Mouse (Mus musculus): ENCODE measurements around the gene Sbf1. TPM values are rescaled to one million over a fixed set of nuclear protein-coding genes. Genes with fewer than 3 reads are reported as not detected.
A peak's percentile ranks its signal among the peaks of the same experiment; 100 is the strongest.

Sbf1 gene
- polyA plus RNA-seq, 1 experiment from 2014 or later: 52.2 TPM

- Histone ChIP-seq H3K36me3 (ENCODE audit: control insufficient read depth, insufficient read depth, low read length) (no peaks in the 10 kb centered on the region), H3K27ac (ENCODE audit: low read depth, low read length) (no peak overlapping the region), H3K27me3 (replicated peaks; ENCODE audit: control insufficient read depth, insufficient read depth, low read length) (no peaks in the 10 kb centered on the region), H3K4me2 (peak overlapping the region; percentile 88), H3K4me1 (replicated peaks; ENCODE audit: control insufficient read depth, insufficient read depth, low read length) (peaks cover 32% of the 10 kb centered on the region), H3K4me3 (ENCODE audit: low read depth, low read length) (peak overlapping the region; percentile 98), H3K9ac (ENCODE audit: low read depth, low read length) (peak overlapping the region; percentile 22; the same call in 1 of the 2 replicates), H3K9me3 (ENCODE audit: control insufficient read depth, low read length) (no peaks in the 10 kb centered on the region)
- ATAC-seq (replicated peaks; ENCODE audit: low FRiP score): no peak
- 75% methylated on average over 4 of the region's 4 CpGs for WGBS
- DNase-seq (ENCODE audit: low spot score): no peak
Observed at GRCm38 (mm10) chr15:89313359-89313758, 1.8 kb downstream of the Sbf1 start.

- Histone ChIP-seq H3K4me3 (ENCODE audit: low read depth, low read length) (no peak overlapping the region), H3K9ac (ENCODE audit: low read depth, low read length) (no peak overlapping the region), H3K27me3 (replicated peaks; ENCODE audit: control insufficient read depth, insufficient read depth, low read length) (no peaks in the 10 kb centered on the region), H3K36me3 (ENCODE audit: control insufficient read depth, insufficient read depth, low read length) (peaks cover 16% of the 10 kb centered on the region), H3K27ac (ENCODE audit: low read depth, low read length) (no peak overlapping the region), H3K9me3 (ENCODE audit: control insufficient read depth, low read length) (no peaks in the 10 kb centered on the region), H3K4me2 (no peak overlapping the region; the same call in 1 of the 2 replicates), H3K4me1 (replicated peaks; ENCODE audit: control insufficient read depth, insufficient read depth, low read length) (peaks cover 34% of the 10 kb centered on the region)
- DNase-seq (ENCODE audit: low spot score) (no peak), ATAC-seq (replicated peaks; ENCODE audit: low FRiP score) (0 out of 2 replicates have a peak, but pooled peaks have one; percentile 12)
- WGBS: 48% methylated on average over 6 of the region's 6 CpGs
Observed at GRCm38 (mm10) chr15:89309962-89310498, 5.1 kb downstream of the Sbf1 start.

- DNase-seq (ENCODE audit: low spot score): no peak
- Histone ChIP-seq H3K9me3 (ENCODE audit: control insufficient read depth, low read length) (no peaks in the 10 kb centered on the region), H3K4me2 (no peak overlapping the region), H3K36me3 (ENCODE audit: control insufficient read depth, insufficient read depth, low read length) (peaks cover 24% of the 10 kb centered on the region), H3K27me3 (replicated peaks; ENCODE audit: control insufficient read depth, insufficient read depth, low read length) (no peaks in the 10 kb centered on the region), H3K27ac (ENCODE audit: low read depth, low read length) (no peak overlapping the region), H3K9ac (ENCODE audit: low read depth, low read length) (no peak overlapping the region), H3K4me3 (ENCODE audit: low read depth, low read length) (no peak overlapping the region), H3K4me1 (replicated peaks; ENCODE audit: control insufficient read depth, insufficient read depth, low read length) (peaks cover 25% of the 10 kb centered on the region)
- 78% methylated on average over 7 of the region's 7 CpGs for WGBS
- ATAC-seq (replicated peaks; ENCODE audit: low FRiP score): no peak
Observed at GRCm38 (mm10) chr15:89308406-89309139, 6.5 kb downstream of the Sbf1 start.

- no peak overlapping the region for H3K9ac ChIP-seq (ENCODE audit: low read depth, low read length)
- H3K4me1 ChIP-seq (replicated peaks; ENCODE audit: control insufficient read depth, insufficient read depth, low read length): peaks cover 18% of the 10 kb centered on the region
- H3K36me3 ChIP-seq (ENCODE audit: control insufficient read depth, insufficient read depth, low read length): peaks cover 31% of the 10 kb centered on the region
- ATAC-seq (replicated peaks; ENCODE audit: low FRiP score): no peak
- no peaks in the 10 kb centered on the region for H3K9me3 ChIP-seq (ENCODE audit: control insufficient read depth, low read length)
- WGBS: 87% methylated on average over 13 of the region's 13 CpGs
- no peak overlapping the region for H3K4me2 ChIP-seq
- H3K27me3 ChIP-seq (replicated peaks; ENCODE audit: control insufficient read depth, insufficient read depth, low read length): no peaks in the 10 kb centered on the region
- H3K27ac ChIP-seq (ENCODE audit: low read depth, low read length): no peak overlapping the region
- no peak for DNase-seq (ENCODE audit: low spot score)
- H3K4me3 ChIP-seq (ENCODE audit: low read depth, low read length): no peak overlapping the region
Observed at GRCm38 (mm10) chr15:89307461-89307860, 7.7 kb downstream of the Sbf1 start.

GRCm38 (mm10) chr15:89305966-89306365, 9.1 kb downstream of the Sbf1 start:
- H3K4me2 ChIP-seq: no peak overlapping the region
- no peak overlapping the region for H3K4me3 ChIP-seq (ENCODE audit: low read depth, low read length)
- no peak overlapping the region for H3K9ac ChIP-seq (ENCODE audit: low read depth, low read length)
- H3K36me3 ChIP-seq (ENCODE audit: control insufficient read depth, insufficient read depth, low read length): peaks cover 41% of the 10 kb centered on the region
- H3K9me3 ChIP-seq (ENCODE audit: control insufficient read depth, low read length): no peaks in the 10 kb centered on the region
- ATAC-seq (replicated peaks; ENCODE audit: low FRiP score): no peak
- 92% methylated on average over 1 of the region's 1 CpGs for WGBS
- H3K27me3 ChIP-seq (replicated peaks; ENCODE audit: control insufficient read depth, insufficient read depth, low read length): no peaks in the 10 kb centered on the region
- peaks cover 18% of the 10 kb centered on the region for H3K4me1 ChIP-seq (replicated peaks; ENCODE audit: control insufficient read depth, insufficient read depth, low read length)
- no peak for DNase-seq (ENCODE audit: low spot score)
- H3K27ac ChIP-seq (ENCODE audit: low read depth, low read length): no peak overlapping the region

GRCm38 (mm10) chr15:89300600-89300999, 14.5 kb downstream of the Sbf1 start:
- Histone ChIP-seq H3K27me3 (replicated peaks; ENCODE audit: control insufficient read depth, insufficient read depth, low read length) (no peaks in the 10 kb centered on the region), H3K4me1 (replicated peaks; ENCODE audit: control insufficient read depth, insufficient read depth, low read length) (peaks cover 8% of the 10 kb centered on the region; the same call in 1 of the 2 replicates), H3K4me2 (no peak overlapping the region), H3K27ac (ENCODE audit: low read depth, low read length) (no peak overlapping the region), H3K9me3 (ENCODE audit: control insufficient read depth, low read length) (no peaks in the 10 kb centered on the region), H3K36me3 (ENCODE audit: control insufficient read depth, insufficient read depth, low read length) (peaks cover 54% of the 10 kb centered on the region), H3K4me3 (ENCODE audit: low read depth, low read length) (no peak overlapping the region), H3K9ac (ENCODE audit: low read depth, low read length) (no peak overlapping the region)
- WGBS: 92% methylated on average over 8 of the region's 8 CpGs
- DNase-seq (ENCODE audit: low spot score) (no peak), ATAC-seq (replicated peaks; ENCODE audit: low FRiP score) (no peak)

DNA sequence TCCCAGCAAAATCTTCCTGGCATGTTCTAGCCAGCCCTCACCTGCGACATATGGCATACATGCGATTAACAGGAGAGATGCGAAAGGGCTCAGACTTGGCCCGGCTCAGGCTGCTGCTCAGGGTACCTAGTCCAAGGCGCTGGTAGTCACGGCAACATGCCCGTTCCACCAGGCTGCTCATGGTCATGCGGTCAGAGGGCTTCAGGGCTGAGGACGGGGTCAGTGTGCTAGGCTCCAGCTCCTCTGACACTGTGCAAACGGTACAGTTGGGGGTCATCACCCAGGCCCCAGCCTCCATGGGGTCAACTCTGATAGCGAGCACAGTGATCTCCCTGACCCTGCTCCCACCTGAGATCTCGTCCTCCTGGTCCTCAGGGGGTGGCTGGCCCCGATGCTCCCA, 14.9 kb downstream of the Sbf1 start:
- ATAC-seq (replicated peaks; ENCODE audit: low FRiP score): peak; percentile 13; the same call in 1 of the 2 replicates
- H3K4me3 ChIP-seq (ENCODE audit: low read depth, low read length): no peak overlapping the region
- H3K9ac ChIP-seq (ENCODE audit: low read depth, low read length): no peak overlapping the region
- H3K4me2 ChIP-seq: no peak overlapping the region
- H3K27me3 ChIP-seq (replicated peaks; ENCODE audit: control insufficient read depth, insufficient read depth, low read length): no peaks in the 10 kb centered on the region
- no peak for DNase-seq (ENCODE audit: low spot score)
- H3K27ac ChIP-seq (ENCODE audit: low read depth, low read length): no peak overlapping the region
- peaks cover 56% of the 10 kb centered on the region for H3K36me3 ChIP-seq (ENCODE audit: control insufficient read depth, insufficient read depth, low read length)
- 95% methylated on average over 13 of the region's 13 CpGs for WGBS
- peaks cover 12% of the 10 kb centered on the region for H3K4me1 ChIP-seq (replicated peaks; ENCODE audit: control insufficient read depth, insufficient read depth, low read length)
- H3K9me3 ChIP-seq (ENCODE audit: control insufficient read depth, low read length): no peaks in the 10 kb centered on the region

DNA sequence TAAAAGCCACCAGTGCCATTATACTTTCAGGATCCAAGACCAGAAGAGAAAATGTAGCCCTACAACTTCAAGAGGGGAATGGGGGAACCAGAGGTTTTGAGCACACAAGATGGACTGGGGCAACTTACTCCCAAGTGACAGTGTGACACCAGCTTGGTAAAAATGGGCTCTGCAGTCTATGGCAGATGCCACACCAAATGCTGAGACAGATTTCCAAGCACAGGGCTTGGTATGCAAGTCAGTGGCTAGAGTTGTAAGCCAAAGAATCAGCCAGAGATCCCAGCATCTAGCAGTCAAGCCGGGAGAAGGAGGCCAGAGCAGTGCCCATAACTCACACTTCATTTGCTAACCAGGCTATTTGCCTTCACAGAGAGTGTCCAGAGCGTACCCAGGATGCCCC, 17.4 kb downstream of the Sbf1 start:
- no peaks in the 10 kb centered on the region for H3K9me3 ChIP-seq (ENCODE audit: control insufficient read depth, low read length)
- H3K27me3 ChIP-seq (replicated peaks; ENCODE audit: control insufficient read depth, insufficient read depth, low read length): no peaks in the 10 kb centered on the region
- H3K4me3 ChIP-seq (ENCODE audit: low read depth, low read length): no peak overlapping the region
- no peak for ATAC-seq (replicated peaks; ENCODE audit: low FRiP score)
- no peak overlapping the region for H3K27ac ChIP-seq (ENCODE audit: low read depth, low read length)
- no peak overlapping the region for H3K4me2 ChIP-seq
- no peak overlapping the region for H3K9ac ChIP-seq (ENCODE audit: low read depth, low read length)
- DNase-seq (ENCODE audit: low spot score): no peak
- H3K36me3 ChIP-seq (ENCODE audit: control insufficient read depth, insufficient read depth, low read length): peaks cover 61% of the 10 kb centered on the region
- peaks cover 12% of the 10 kb centered on the region for H3K4me1 ChIP-seq (replicated peaks; ENCODE audit: control insufficient read depth, insufficient read depth, low read length)
- 93% methylated on average over 2 of the region's 2 CpGs for WGBS

- H3K9ac ChIP-seq (ENCODE audit: low read depth, low read length): no peak overlapping the region
- no peak for ATAC-seq (replicated peaks; ENCODE audit: low FRiP score)
- H3K27me3 ChIP-seq (replicated peaks; ENCODE audit: control insufficient read depth, insufficient read depth, low read length): no peaks in the 10 kb centered on the region
- H3K4me1 ChIP-seq (replicated peaks; ENCODE audit: control insufficient read depth, insufficient read depth, low read length): peaks cover 12% of the 10 kb centered on the region
- no peak overlapping the region for H3K27ac ChIP-seq (ENCODE audit: low read depth, low read length)
- DNase-seq (ENCODE audit: low spot score): no peak
- no peak overlapping the region for H3K4me3 ChIP-seq (ENCODE audit: low read depth, low read length)
- 86% methylated on average over 1 of the region's 1 CpGs for WGBS
- no peaks in the 10 kb centered on the region for H3K9me3 ChIP-seq (ENCODE audit: control insufficient read depth, low read length)
- no peak overlapping the region for H3K4me2 ChIP-seq
- peaks cover 52% of the 10 kb centered on the region for H3K36me3 ChIP-seq (ENCODE audit: control insufficient read depth, insufficient read depth, low read length)
Observed at GRCm38 (mm10) chr15:89296465-89296864, 18.6 kb downstream of the Sbf1 start.

Data from liver, embryonic 11.5 days (tissue).